Mouse (Mus musculus) T-helper 1 cell (primary cell): ENCODE results near the gene Syna.

Experiments
- in situ Hi-C: fragments of 300-600 bp; cut with MboI, MseI; formaldehyde crosslinking; loops from one replicate; pipeline ENCODE4 v1.15.1; 2025; ENCODE audit warnings: high pct_unique_total_duplicates

The Syna gene

GRCm38 (mm10) chr5:134531585-134531984, 28.4 kb downstream of the Syna start:
- in situ Hi-C loops = no loop called here

- in situ Hi-C loops = no loop called here
Measured at GRCm38 (mm10) chr5:134530830-134531229, 29.1 kb downstream of the Syna start.

GRCm38 (mm10) chr5:134528488-134528887, 31.5 kb downstream of the Syna start:
- in situ Hi-C loops = no loop called here

- in situ Hi-C loops = no loop called here
Measured at GRCm38 (mm10) chr5:134525971-134526711, 33.8 kb downstream of the Syna start.

- in situ Hi-C loops = no loop called here
Measured at GRCm38 (mm10) chr5:134523728-134524127, 36.2 kb downstream of the Syna start.

GRCm38 (mm10) chr5:134522524-134522923, 37.4 kb downstream of the Syna start:
- in situ Hi-C loops = no loop called here

GRCm38 (mm10) chr5:134521806-134522205, 38.2 kb downstream of the Syna start:
- in situ Hi-C loops = no loop called here

- in situ Hi-C loops = no loop called here
Measured at GRCm38 (mm10) chr5:134521131-134521530, 38.8 kb downstream of the Syna start.

- in situ Hi-C loops = no loop called here
Measured at GRCm38 (mm10) chr5:134520120-134520519, 39.9 kb downstream of the Syna start.

GRCm38 (mm10) chr5:134519471-134519870, 40.5 kb downstream of the Syna start:
- in situ Hi-C loops = no loop called here

GRCm38 (mm10) chr5:134512086-134512485, 47.9 kb downstream of the Syna start:
- in situ Hi-C loops = no loop called here

GRCm38 (mm10) chr5:134510266-134510665, 49.7 kb downstream of the Syna start:
- in situ Hi-C loops = no loop called here

GRCm38 (mm10) chr5:134508965-134509364, 51.0 kb downstream of the Syna start:
- in situ Hi-C loops = no loop called here
